ENCODE assay signal across 8 mouse cellular contexts in genomic region chr5:147075103-147076025, GRCm38 (mm10). TPM values are rescaled to one million over a fixed set of nuclear protein-coding genes. Genes with fewer than 3 reads are reported as not detected.
A peak's percentile ranks its signal among the peaks of the same experiment; 100 is the strongest.
DNase-seq lines count a peak whose midpoint lies in the region; ATAC-seq lines count a peak whose summit lies in the region.

No protein-coding gene starts in this region.

- H3K9ac ChIP-seq in heart, embryonic 11.5 days (ENCODE audit: low read depth, low read length) = peak overlapping the region; percentile 83

- H3K79me2 ChIP-seq in macrophage (ENCODE audit: inconsistent target) = peaks cover 85% of the 10 kb centered on the region

- peak overlapping the region; percentile 84 for H3K27ac ChIP-seq in heart, embryonic 11.5 days (ENCODE audit: low read depth, low read length)
- peak overlapping the region; percentile 35 for H3K27ac ChIP-seq in macrophage

- peak overlapping the region; percentile 91 for H3K4me3 ChIP-seq in heart, embryonic 11.5 days (ENCODE audit: low read depth, low read length)
- peak overlapping the region; percentile 85 for H3K4me3 ChIP-seq in macrophage (ENCODE audit: inconsistent target)

- ATAC-seq in heart, embryonic 11.5 days (replicated peaks; ENCODE audit: insufficient number of reproducible peaks, low FRiP score, low TSS enrichment) = no peak

- peak overlapping the region; percentile 94 for H3K4me2 ChIP-seq in heart, embryonic 11.5 days

- H3K4me1 ChIP-seq in heart, embryonic 11.5 days (ENCODE audit: control insufficient read depth, insufficient read depth, low read length) = peaks cover 32% of the 10 kb centered on the region

- no peaks in the 10 kb centered on the region for H3K36me3 ChIP-seq in heart, embryonic 11.5 days (ENCODE audit: control insufficient read depth, insufficient read depth, low read length)
- no peaks in the 10 kb centered on the region for H3K36me3 ChIP-seq in macrophage (ENCODE audit: inconsistent target)

- H3K9me3 ChIP-seq in heart, embryonic 11.5 days (replicated peaks; ENCODE audit: control insufficient read depth, low read length) = no peaks in the 10 kb centered on the region

- 14% methylated on average over 21 of the region's 21 CpGs for WGBS in heart, embryonic 11.5 days (ENCODE audit: insufficient replicate concordance)
- 37% methylated on average over 17 of the region's 21 CpGs for WGBS in macrophage (ENCODE audit: missing documents)

- H3K27me3 ChIP-seq in heart, embryonic 11.5 days (ENCODE audit: control insufficient read depth, insufficient read depth, low read length) = no peaks in the 10 kb centered on the region

- peak; percentile 39 for DNase-seq in 416B (ENCODE audit: low read depth)
- DNase-seq in Muller cell, postnatal 12 days (ENCODE audit: inconsistent ontology term) = peak; percentile 62
- peak; percentile 59 for DNase-seq in kidney, postnatal 10 days
- no peak for DNase-seq in spleen, adult 18-20 months
- DNase-seq in urinary bladder, postnatal 14 days (ENCODE audit: low spot score) = no peak
- DNase-seq in frontal cortex, postnatal 14 days (ENCODE audit: low spot score in 2 of 2) = no peak

RNA-seq across cellular contexts. Expression of gene Lnx2, which starts 1.0 kb away (rescaled TPM):
- 9.4 and 11.0 TPM in 2 replicates for polyA plus RNA-seq in heart, embryonic 11.5 days (2014; fragmentation: Nextera tagmentation; extraction: Ambion mirVana)
- total RNA-seq in macrophage (2018; cell fraction: chromatin; rRNA removed) = 10 to 100 TPM in 3 of 26 experiments, 1 to 10 TPM in 23; 1.7 to 11.7 (median 6.3) TPM
- total RNA-seq in macrophage (2018; cell fraction: cytosol; rRNA removed) = 10 to 100 TPM in 10 of 26 experiments, 1 to 10 TPM in 16; 3.6 to 14.5 (median 9.6) TPM
- total RNA-seq in macrophage (2018; cell fraction: nucleus; rRNA removed) = 10 to 100 TPM in 9 of 26 experiments, 1 to 10 TPM in 17; 3.6 to 12.9 (median 6.7) TPM
- polyA plus RNA-seq in macrophage (2018) = 7.4 to 9.6 TPM (median 8.7 TPM) in 3 replicates

RNA-seq across cellular contexts. Expression of gene Polr1d, which starts 1.5 kb away (rescaled TPM):
- polyA plus RNA-seq in heart, embryonic 11.5 days (2014; fragmentation: Nextera tagmentation; extraction: Ambion mirVana) = 103 TPM in 2 replicates
- 10 to 100 TPM; 15.7 to 53.8 (median 28.7) TPM for total RNA-seq in macrophage (2018; cell fraction: chromatin; rRNA removed)
- 100 to 1,000 TPM in 12 of 26 experiments, 10 to 100 TPM in 14; 81.7 to 126 (median 98.2) TPM for total RNA-seq in macrophage (2018; cell fraction: cytosol; rRNA removed)
- total RNA-seq in macrophage (2018; cell fraction: nucleus; rRNA removed) = 10 to 100 TPM; 23.7 to 59.1 (median 37.0) TPM
- 71.8 to 132 TPM (median 100 TPM) in 3 replicates for polyA plus RNA-seq in macrophage (2018)

Comparison
In these comparisons a context has a peak if more than half of its experiments do, and no peak if none do; other contexts are left out.
1. DNase-seq: peak in 416B (single experiment), Muller cell, postnatal 12 days (single experiment) and kidney, postnatal 10 days (single experiment); none in spleen, adult 18-20 months (0 of 2), urinary bladder, postnatal 14 days (single experiment) and frontal cortex, postnatal 14 days (0 of 2).